Comparison of ENCODE assay signal across 21 mouse cellular contexts in the genomic region with DNA sequence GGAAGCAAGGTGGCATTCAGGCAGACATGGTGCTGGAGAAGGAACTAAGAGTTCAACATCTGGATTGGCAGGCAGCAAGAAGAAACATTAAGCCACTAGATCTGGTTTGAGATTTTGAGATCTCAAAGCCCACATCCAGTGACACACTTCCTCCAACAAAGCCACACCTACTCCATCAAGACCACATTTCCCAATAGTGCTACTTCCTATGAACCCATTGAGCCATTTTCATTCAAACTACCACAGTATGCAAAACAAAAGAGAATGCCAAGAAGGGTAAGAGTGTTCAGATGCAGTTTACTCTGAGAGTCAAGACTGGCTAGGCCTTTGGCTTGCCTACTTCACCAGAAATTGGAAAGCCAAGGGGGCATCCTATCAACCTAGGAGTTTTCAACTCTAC.
"Had no signal": no experiment of that assay in that cellular context is flagged by ENCODE, and none has a peak within 500 bp of the region (broad histone marks: within the 10 kb centered on the region; RNA-seq: fewer than 3 reads in every experiment).

No protein-coding gene starts in this region.

- H3K36me3 ChIP-seq: kidney, embryonic 15.5 days; liver, embryonic 13.5 days; midbrain, embryonic 10.5 days; neural tube, embryonic 12.5 days; neural tube, embryonic 15.5 days; stomach, embryonic 15.5 days had no signal

- H3K9me3 ChIP-seq: kidney, embryonic 15.5 days; neural tube, embryonic 15.5 days; stomach, embryonic 15.5 days had no signal

- H3K9ac ChIP-seq: kidney, embryonic 15.5 days; liver, embryonic 13.5 days; neural tube, embryonic 12.5 days; neural tube, embryonic 15.5 days; stomach, embryonic 15.5 days had no signal

- H3K4me3 ChIP-seq: kidney, embryonic 15.5 days; left cerebral cortex, adult 2 months; liver, embryonic 13.5 days; megakaryocyte, embryonic 14.5 days; midbrain, embryonic 10.5 days; neural tube, embryonic 12.5 days; neural tube, embryonic 15.5 days; stomach, embryonic 15.5 days had no signal

- H3K4me2 ChIP-seq: kidney, embryonic 15.5 days; liver, embryonic 13.5 days; neural tube, embryonic 12.5 days; neural tube, embryonic 15.5 days; stomach, embryonic 15.5 days had no signal

- H3K27ac ChIP-seq: kidney, embryonic 15.5 days; left cerebral cortex, adult 2 months; liver, embryonic 13.5 days; midbrain, embryonic 10.5 days; neural tube, embryonic 12.5 days; neural tube, embryonic 15.5 days; stomach, embryonic 15.5 days had no signal

- H3K4me1 ChIP-seq: kidney, embryonic 15.5 days; liver, embryonic 13.5 days; megakaryocyte, embryonic 14.5 days; midbrain, embryonic 10.5 days; neural tube, embryonic 12.5 days; neural tube, embryonic 15.5 days; stomach, embryonic 15.5 days had no signal

- DNase-seq: kidney, adult 2 months; kidney, postnatal 10 days; kidney, postnatal 36 days; layer of hippocampus, postnatal 36 days; liver, embryonic 13.5 days; lung, adult 2 months; lung, postnatal 14 days; lung, postnatal 4 days; midbrain, embryonic 14.5 days; retina, postnatal 1 day; right cerebral cortex, postnatal 25 days; spleen, adult 18-20 months; thymus, adult 18-20 months; thymus, postnatal 36 days had no signal

- H3K27me3 ChIP-seq: kidney, embryonic 15.5 days; liver, embryonic 13.5 days; megakaryocyte, embryonic 14.5 days; neural tube, embryonic 12.5 days; neural tube, embryonic 15.5 days; stomach, embryonic 15.5 days had no signal
